Mouse (Mus musculus): ENCODE data around the gene Tcf7l1.

- TF ChIP-seq CTCF (IDR thresholded peaks at IDR 0.05; ENCODE audit: low read depth) = no peak
- TF ChIP-seq EP300 (IDR thresholded peaks at IDR 0.05; ENCODE audit: low read depth) = no peak
These were observed 36.2 kb downstream of the Tcf7l1 start for GRCm38 (mm10) chr6:72752824-72753223.
